ENCODE assay signal across 10 mouse cellular contexts in the genomic region with DNA sequence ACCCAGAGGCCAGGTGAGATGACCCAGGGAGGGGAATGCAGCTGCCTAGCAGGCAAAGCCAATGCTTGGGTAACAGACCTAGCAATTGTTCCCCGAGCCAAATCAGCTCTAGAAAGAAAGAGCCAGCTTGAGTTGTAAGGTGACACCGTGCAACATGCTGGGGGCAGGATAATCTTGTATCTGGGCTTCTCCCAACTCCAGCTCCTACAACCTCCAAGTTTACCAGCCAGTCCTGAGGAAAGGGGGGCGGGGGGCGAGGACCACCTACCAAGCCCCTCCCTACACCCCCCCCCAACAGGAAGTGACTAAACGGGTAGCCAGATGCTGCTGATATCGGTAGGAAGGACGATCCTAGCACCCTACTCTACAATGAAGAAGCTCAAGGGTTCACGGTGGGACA. TPM values are rescaled to one million over a fixed set of nuclear protein-coding genes. Genes with fewer than 3 reads are reported as not detected.
DNase-seq lines count a peak whose midpoint lies in the region; ATAC-seq and TF ChIP-seq lines count a peak whose summit lies in the region.
"Had no signal": no experiment of that assay in that cellular context is flagged by ENCODE, and none has a peak within 500 bp of the region (broad histone marks: within the 10 kb centered on the region; RNA-seq: fewer than 3 reads in every experiment).

No protein-coding gene starts in this region.

- no peaks in the 10 kb centered on the region for H3K27me3 ChIP-seq in hindbrain, embryonic 11.5 days (ENCODE audit: control insufficient read depth, insufficient read depth, low read length)
- 0 out of 2 replicates have a peak, but pooled peaks cover 4% of the 10 kb centered on the region for H3K27me3 ChIP-seq in hindbrain, embryonic 13.5 days
- peaks cover 18% of the 10 kb centered on the region for H3K27me3 ChIP-seq in limb, embryonic 10.5 days (ENCODE audit: low read depth, poor library complexity, severe bottlenecking)
- no peaks in the 10 kb centered on the region for H3K27me3 ChIP-seq in stomach, postnatal 0 days (ENCODE audit: control insufficient read depth, insufficient read depth, low read length)

- H3K4me3 ChIP-seq in hindbrain, embryonic 11.5 days (ENCODE audit: low read depth, low read length) = no peak overlapping the region
- no peak overlapping the region for H3K4me3 ChIP-seq in hindbrain, embryonic 13.5 days
- H3K4me3 ChIP-seq in limb, embryonic 10.5 days = peak overlapping the region; percentile 33
- no peak overlapping the region for H3K4me3 ChIP-seq in stomach, postnatal 0 days (ENCODE audit: low read depth, low read length)

- 9% methylated on average over 8 of the region's 8 CpGs for WGBS in hindbrain, embryonic 11.5 days
- 12% methylated on average over 8 of the region's 8 CpGs for WGBS in hindbrain, embryonic 13.5 days
- WGBS in limb, embryonic 10.5 days = 9% methylated on average over 8 of the region's 8 CpGs
- 12% methylated on average over 8 of the region's 8 CpGs for whole genome bisulfite sequencing in stomach, postnatal 0 days

- no peak overlapping the region for H3K9ac ChIP-seq in hindbrain, embryonic 11.5 days (ENCODE audit: low read depth, low read length)
- H3K9ac ChIP-seq in hindbrain, embryonic 13.5 days = no peak overlapping the region
- no peak overlapping the region for H3K9ac ChIP-seq in stomach, postnatal 0 days (ENCODE audit: low read length)

- no peaks in the 10 kb centered on the region for H3K36me3 ChIP-seq in hindbrain, embryonic 11.5 days (ENCODE audit: control insufficient read depth, insufficient read depth, low read length)
- no peaks in the 10 kb centered on the region for H3K36me3 ChIP-seq in hindbrain, embryonic 13.5 days
- no peaks in the 10 kb centered on the region for H3K36me3 ChIP-seq in limb, embryonic 10.5 days
- no peaks in the 10 kb centered on the region for H3K36me3 ChIP-seq in stomach, postnatal 0 days (ENCODE audit: control insufficient read depth, insufficient read depth, low read length)

- H3K27ac ChIP-seq in hindbrain, embryonic 11.5 days (ENCODE audit: low read depth, low read length) = no peak overlapping the region
- H3K27ac ChIP-seq in hindbrain, embryonic 13.5 days = no peak overlapping the region
- peak overlapping the region; percentile 56 for H3K27ac ChIP-seq in limb, embryonic 10.5 days
- 0 out of 2 replicates have a peak overlapping the region, but pooled peaks have one; percentile 0 for H3K27ac ChIP-seq in stomach, postnatal 0 days (replicated peaks)

- peak; percentile 21 for DNase-seq in hindbrain, embryonic 11.5 days (ENCODE audit: low spot score)
- DNase-seq in retina, embryonic 14.5 days (ENCODE audit: low spot score) = peak; percentile 2
- no peak for DNase-seq in retina, postnatal 1 day
- peak; percentile 48 for DNase-seq in limb, embryonic 10.5 days (ENCODE audit: low spot score)
- DNase-seq in stomach, postnatal 0 days (ENCODE audit: low spot score) = no peak
- no peak for DNase-seq in adrenal gland, postnatal 4 days (ENCODE audit: low spot score in 2 of 2)
- DNase-seq in cerebellum, adult 8-10 months = no peak
- DNase-seq: lung, postnatal 14 days; right cerebral cortex, postnatal 25 days had no signal

- no peak for TF ChIP-seq CTCF in stomach, postnatal 0 days (IDR thresholded peaks at IDR 0.05; ENCODE audit: low read depth)

- no peak overlapping the region for H3K4me2 ChIP-seq in hindbrain, embryonic 11.5 days (replicated peaks; ENCODE audit: low read depth, low read length)
- H3K4me2 ChIP-seq in hindbrain, embryonic 13.5 days = no peak overlapping the region
- no peak overlapping the region; the same call in 1 of the 2 replicates for H3K4me2 ChIP-seq in stomach, postnatal 0 days (replicated peaks; ENCODE audit: low read depth)

- no peak for ATAC-seq in hindbrain, embryonic 11.5 days (ENCODE audit: low FRiP score)
- ATAC-seq in hindbrain, embryonic 13.5 days (ENCODE audit: low FRiP score) = no peak
- ATAC-seq in stomach, postnatal 0 days (ENCODE audit: low FRiP score, low TSS enrichment) = no peak

- no peak for TF ChIP-seq EP300 in stomach, postnatal 0 days (optimal IDR thresholded peaks at IDR 0.05)

- no peaks in the 10 kb centered on the region for H3K9me3 ChIP-seq in hindbrain, embryonic 11.5 days (ENCODE audit: control insufficient read depth, low read length)
- H3K9me3 ChIP-seq in hindbrain, embryonic 13.5 days = no peaks in the 10 kb centered on the region
- H3K9me3 ChIP-seq in limb, embryonic 10.5 days (replicated peaks) = no peaks in the 10 kb centered on the region
- H3K9me3 ChIP-seq in stomach, postnatal 0 days (ENCODE audit: control insufficient read depth, low read length) = no peaks in the 10 kb centered on the region

- 0 out of 2 replicates have a peak, but pooled peaks cover 2% of the 10 kb centered on the region for H3K4me1 ChIP-seq in hindbrain, embryonic 11.5 days (replicated peaks; ENCODE audit: control insufficient read depth, insufficient read depth, low read length)
- peaks cover 33% of the 10 kb centered on the region for H3K4me1 ChIP-seq in hindbrain, embryonic 13.5 days (replicated peaks)
- peaks cover 51% of the 10 kb centered on the region for H3K4me1 ChIP-seq in limb, embryonic 10.5 days
- 0 out of 2 replicates have a peak, but pooled peaks cover 4% of the 10 kb centered on the region for H3K4me1 ChIP-seq in stomach, postnatal 0 days (replicated peaks; ENCODE audit: control insufficient read depth, insufficient read depth)

RNA-seq across cellular contexts. Expression of a gene that starts 2.2 kb away (rescaled TPM):
- polyA plus RNA-seq in hindbrain, embryonic 11.5 days (2014; fragmentation: Nextera tagmentation; extraction: Ambion mirVana) = 9.6 and 9.8 TPM in 2 replicates
- 12.2 and 13.0 TPM in 2 replicates for polyA plus RNA-seq in hindbrain, embryonic 13.5 days (2015; fragmentation: Nextera tagmentation; extraction: Ambion mirVana)
- 4.0 and 5.3 TPM in 2 replicates for polyA plus RNA-seq in limb, embryonic 10.5 days (2016; fragmentation: Nextera tagmentation; extraction: Ambion mirVana)
- polyA plus RNA-seq in stomach, postnatal 0 days (2015; fragmentation: Nextera tagmentation; extraction: Ambion mirVana) = 5.8 and 5.9 TPM in 2 replicates
- total RNA-seq in adrenal gland, postnatal 4 days (2021) = 10 to 100 TPM; 12.4 to 15.4 TPM

RNA-seq across cellular contexts. Expression of a gene that starts 38.4 kb away (rescaled TPM):
- polyA plus RNA-seq in hindbrain, embryonic 11.5 days (2014; fragmentation: Nextera tagmentation; extraction: Ambion mirVana) = 21.6 and 24.7 TPM in 2 replicates
- 38.3 and 41.2 TPM in 2 replicates for polyA plus RNA-seq in hindbrain, embryonic 13.5 days (2015; fragmentation: Nextera tagmentation; extraction: Ambion mirVana)
- 41.8 and 52.4 TPM in 2 replicates for polyA plus RNA-seq in limb, embryonic 10.5 days (2016; fragmentation: Nextera tagmentation; extraction: Ambion mirVana)
- 16.3 and 16.5 TPM in 2 replicates for polyA plus RNA-seq in stomach, postnatal 0 days (2015; fragmentation: Nextera tagmentation; extraction: Ambion mirVana)
- total RNA-seq in adrenal gland, postnatal 4 days (2021) = 10 to 100 TPM; 37.6 to 37.8 TPM

Comparison
In these comparisons a context has a peak if more than half of its experiments do, and no peak if none do; other contexts are left out.
1. DNase-seq: peak in hindbrain, embryonic 11.5 days (single experiment), retina, embryonic 14.5 days (single experiment) and limb, embryonic 10.5 days (single experiment); none in retina, postnatal 1 day (single experiment), stomach, postnatal 0 days (single experiment), adrenal gland, postnatal 4 days (0 of 2) and cerebellum, adult 8-10 months (single experiment).
2. H3K27ac ChIP-seq: peak in limb, embryonic 10.5 days (single experiment) and stomach, postnatal 0 days (single experiment); none in hindbrain, embryonic 11.5 days (single experiment) and hindbrain, embryonic 13.5 days (single experiment).